Mouse (Mus musculus) lung, postnatal 10 days (tissue): ENCODE measurements around the gene Ank3.

ENCODE experiments used
- DNase-seq: peaks from one replicate; pipeline ENCODE4 v3.0.0; 2021

The Ank3 gene

DNA sequence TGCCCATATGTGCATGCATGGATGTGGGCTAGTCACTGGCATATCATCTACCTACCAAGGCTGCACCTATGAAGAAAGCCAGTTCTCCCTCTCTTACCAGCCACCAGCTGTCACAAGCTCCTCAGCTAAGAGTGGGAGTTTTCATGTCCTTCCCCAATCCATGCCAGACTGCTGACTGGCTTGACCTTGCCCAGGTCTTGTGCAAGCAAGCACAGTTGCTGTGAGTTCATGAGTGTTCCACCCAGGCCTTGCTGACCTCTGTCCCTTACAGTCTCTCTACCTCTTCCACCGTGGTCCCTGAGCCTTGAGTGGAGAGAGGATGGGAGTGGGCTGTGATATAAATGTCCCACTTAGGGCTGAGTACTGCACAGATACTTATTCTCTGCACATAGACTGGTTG, 287.8 kb downstream of the Ank3 start:
- DNase-seq = no peak

DNA sequence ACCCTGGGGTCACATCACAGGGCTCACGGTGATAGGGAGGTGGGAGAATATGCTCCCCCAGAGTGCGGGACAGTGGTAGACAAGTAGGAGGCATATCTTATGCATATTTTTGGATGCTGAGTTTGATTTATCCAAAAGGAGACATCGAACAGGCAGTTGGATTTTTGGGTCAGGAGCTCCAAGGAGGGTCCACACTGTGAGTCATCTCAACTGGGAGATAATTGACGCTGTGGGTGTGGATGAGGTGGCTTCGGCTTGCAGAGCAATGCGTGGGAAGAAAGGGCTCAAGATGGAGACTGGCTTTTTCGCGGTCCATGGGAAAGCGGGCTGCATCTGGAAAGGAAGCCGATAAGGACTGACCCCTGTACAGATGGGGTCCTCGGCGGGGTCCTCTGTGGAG, 290.5 kb downstream of the Ank3 start:
- no peak for DNase-seq

DNA sequence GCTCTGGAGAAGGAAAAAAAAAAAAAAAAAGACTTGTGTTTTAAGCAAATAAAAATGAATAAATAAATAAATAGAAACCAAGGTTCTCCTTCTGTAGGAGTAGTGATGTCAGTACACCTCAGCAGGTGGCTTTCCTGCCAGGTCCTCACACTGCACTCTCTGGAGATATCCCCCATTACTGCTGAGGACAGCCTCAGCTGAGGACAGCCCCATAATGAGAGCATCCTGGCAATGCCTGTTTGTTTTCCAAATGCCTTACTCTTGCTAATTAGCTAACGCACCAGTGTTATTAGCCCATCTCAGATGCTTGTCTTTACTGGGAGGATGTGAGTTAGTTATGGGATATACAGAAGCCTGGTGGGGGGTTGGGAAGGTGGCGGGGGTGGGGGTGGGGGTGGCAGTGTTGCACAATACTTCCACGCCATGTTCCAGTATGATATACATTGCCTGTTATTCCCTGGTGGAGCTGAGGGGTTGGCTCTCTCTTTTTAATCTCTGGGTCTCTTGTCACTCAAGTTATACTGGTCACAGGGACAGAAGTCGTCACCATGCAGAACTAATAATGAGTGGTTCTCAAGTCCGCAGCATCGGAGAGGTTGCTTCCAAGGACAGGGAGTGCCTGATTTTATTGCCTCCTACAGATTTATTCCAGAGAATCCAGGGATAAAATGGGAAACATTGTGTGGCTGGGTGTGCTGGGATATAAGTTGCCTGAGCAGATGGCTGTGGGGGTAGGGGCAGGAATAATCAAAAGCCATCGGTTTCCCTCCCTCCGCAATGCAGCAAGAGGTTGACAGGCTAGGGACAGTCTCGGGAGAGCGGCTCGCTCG, 291.8 kb downstream of the Ank3 start:
- no peak for DNase-seq

DNA sequence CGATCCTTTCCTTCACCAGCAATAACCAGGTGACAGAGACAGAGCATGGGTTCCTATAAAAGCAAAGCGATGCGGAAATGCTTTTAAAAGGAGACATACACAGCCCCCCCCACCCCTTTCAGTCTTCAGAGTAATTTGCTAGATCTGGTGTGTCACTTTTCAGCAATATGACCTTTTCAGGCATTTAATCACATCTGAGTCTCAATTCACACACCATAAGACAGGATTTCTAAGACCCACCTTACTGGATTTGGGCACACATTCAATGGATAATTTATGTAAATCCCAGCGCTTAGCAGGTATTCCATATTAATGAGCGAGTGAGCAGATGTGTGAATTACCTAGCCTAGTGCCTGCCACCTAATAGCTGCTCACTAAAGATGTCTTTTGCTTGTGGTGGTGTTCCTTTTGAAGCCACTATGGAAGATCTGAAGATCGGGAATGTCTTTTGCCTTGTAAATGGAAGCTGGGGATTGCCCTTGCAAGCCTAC, 292.4 kb downstream of the Ank3 start:
- DNase-seq = no peak

DNA sequence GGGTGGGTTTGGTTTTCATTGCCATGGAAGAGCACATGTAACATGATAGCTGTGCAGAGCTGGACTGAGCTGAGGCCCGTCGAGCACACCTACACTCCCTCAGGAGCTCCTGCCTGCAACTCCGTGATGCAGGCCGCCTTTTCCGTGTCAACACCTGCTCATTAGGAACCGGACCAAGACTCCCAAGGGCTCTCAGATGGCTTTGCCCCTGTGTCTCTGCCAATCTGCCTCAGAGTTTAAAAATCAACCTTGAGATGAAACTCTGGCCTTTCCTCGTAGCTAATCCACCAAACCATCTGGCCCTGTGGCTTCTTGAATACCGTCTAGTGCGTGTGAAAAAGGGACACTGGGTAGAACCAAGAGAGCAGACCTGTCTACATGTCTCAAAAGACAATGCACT, 297.4 kb downstream of the Ank3 start:
- no peak for DNase-seq

DNA sequence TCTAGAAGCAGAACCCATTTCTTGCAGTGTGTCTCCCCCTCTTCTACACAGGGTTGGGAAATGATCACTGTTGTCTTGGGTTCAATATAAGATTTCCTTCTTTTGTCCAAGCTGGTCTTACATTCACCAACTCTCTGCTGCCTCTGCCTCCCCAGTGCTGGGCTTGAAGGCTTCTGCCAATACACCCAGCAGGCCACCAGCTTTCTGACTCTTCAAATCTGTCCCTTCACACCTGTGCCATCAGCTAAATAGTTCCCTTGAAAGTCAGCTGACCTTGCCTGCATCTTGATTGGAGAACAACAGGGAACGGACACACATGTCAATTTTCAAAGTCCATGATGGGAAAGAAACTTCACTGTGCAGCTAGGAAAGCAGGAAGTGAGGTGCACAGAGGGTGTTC, 300.1 kb downstream of the Ank3 start:
- DNase-seq = no peak

DNA sequence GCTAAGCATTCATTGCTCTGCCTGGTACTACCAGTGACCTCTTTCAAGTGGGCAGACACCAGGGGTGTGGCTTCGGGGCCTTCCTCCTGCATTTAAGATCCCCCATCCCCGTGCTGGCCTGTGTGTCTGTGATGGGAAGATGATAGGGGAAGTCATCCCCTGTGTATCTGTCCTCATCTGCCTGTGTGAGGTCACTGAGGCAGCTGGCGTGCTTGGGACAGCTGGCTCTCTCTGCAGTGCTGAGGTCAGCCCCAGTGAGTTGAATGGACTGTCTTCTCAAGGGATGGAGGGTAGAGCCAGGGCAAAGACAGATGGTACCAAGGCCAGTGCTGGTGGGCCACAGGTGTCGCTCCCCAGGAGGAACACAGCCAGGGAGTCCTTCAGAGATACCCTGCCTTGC, 302.7 kb downstream of the Ank3 start:
- DNase-seq = no peak

DNA sequence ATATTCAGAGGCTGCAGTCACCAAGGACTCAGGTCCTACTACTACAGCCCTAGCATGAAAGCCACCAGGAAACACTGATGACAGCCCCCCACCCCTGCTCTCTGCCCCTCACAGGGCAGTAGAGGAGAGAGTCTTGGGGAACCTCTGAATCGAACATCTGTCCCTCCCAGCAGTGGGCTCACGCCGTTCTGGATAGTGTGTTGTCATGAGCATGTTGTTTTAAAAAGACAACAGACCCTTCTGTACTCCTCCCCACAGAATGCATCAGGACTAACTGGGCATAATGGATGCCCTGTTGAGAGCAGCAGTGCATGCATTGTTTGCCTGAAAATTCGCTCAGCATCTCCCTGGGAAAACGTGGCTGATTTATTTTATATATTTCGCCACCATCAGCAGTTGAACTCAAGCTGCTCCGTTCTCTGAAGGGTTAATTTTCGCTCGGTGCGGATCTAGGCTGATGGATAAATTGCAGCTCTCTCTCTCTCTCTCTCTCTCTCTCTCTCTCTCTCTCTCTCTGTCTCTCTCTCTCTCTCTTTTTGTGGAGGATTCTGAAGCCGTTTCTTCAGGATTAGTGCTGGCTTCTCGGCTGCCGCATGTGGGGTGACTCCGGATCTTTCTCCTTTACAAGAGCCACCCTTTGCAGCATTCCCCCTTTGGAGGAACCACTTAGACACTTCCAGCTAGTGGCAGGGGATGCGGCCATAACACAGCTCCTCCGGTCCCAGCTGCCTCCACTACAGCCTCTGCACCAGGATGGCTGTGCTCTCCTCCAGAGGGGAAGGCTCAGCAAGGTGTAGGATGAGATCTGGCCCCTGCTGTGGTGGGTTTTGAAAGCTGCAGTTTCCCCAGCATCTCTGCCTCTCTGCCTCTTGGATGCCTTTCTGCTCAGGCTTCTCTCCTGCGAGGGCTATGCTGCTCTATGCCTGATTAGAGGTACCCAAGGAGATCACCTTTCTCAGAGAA, 307.5 kb downstream of the Ank3 start:
- DNase-seq = no peak

DNA sequence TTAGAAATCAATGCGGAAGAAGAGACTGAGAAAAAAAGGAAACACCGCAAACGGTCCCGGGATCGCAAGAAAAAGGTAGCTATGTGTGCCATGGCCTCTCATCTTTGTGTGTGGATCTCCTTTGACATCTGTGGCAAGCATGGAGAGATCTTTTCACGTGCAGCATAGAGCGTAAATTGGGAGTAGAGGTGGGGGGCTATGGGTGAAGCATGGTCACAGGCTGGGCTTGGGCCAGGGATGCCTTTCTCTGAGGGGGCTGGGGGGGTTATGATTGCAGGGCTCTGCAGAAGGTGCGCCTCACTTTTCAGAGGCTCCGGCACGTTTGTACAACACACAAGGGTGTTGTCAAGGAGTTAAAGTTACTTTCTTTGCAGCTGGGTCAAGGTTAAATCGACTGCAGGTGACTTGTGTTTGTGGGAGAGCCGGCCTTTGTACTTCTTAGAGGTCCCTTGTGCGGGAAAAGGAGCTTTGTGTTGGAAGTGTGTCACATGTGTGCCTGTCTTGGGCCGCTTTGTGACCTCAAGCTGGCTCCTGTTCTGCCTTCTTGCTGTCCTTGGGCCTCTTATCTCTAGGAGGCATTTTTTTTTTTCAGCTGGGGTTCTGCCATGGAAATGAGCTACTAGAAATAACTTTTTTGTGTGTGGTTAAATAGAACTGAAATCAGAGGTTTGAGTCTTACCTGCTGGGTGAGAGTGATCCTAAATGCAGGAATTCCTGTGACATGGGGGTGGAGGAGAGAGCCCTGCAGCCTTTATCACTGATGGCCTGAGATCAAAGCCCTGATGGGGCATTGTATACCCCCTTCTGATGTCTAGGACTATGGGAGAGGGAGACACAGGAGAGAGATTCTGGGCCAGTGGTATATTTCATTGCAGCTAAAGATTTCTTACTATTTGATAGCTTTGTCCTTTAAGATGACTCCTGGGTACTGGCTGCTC, 308.5 kb downstream of the Ank3 start:
- no peak for DNase-seq

DNA sequence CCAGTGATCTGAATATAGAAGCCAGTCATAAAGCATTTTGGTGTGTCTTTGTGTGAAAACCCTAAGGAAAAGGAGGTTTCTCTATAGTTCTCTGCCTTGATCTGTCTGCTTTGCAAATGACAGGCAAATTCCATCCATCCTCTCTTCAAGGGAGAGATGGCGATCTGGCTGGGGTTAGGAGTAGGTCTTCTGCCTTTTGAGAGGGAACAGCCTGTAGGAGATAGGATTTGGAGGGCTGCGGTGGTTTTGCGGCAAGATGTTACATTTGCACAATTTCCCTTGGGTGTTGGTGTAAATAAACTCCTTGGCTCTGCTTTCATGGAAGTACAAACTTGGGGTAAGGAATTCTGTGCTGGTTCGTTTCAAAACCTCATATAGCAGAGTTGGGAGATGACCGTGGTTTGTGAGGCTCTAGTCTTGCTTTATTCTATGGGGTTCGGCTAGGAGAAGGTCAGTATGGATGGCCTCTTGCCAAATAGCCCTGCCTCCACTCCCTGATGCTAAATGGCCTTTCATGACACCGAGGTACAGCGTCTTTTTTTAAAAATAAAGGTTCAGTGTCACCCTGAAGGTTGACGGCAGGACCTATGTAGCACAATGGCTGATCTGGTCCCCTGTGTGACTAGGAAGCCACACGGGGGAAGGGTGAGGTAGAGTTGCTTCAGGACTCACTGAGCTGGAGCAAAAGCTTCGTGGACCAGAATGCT, 309.4 kb downstream of the Ank3 start:
- no peak for DNase-seq

DNA sequence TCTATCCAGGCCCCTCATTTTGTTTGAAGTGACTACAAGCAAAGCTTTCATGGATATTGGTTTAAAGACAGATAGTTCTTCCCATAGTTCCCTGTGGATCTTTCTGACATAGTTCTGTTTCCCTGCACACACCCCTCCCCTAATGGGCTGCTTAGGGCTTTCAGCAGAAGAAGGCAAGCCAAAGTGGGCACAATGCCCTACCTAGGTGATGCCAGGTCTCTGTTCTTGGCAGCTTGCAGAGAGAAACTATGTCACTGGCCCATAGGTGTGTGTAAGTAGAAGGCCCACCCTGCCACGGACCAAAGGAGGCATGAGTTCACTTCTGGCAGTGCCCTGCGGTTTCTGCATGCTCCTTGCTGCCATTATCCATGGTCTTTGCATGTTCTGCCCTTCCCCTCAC, 311.1 kb downstream of the Ank3 start:
- DNase-seq = no peak

DNA sequence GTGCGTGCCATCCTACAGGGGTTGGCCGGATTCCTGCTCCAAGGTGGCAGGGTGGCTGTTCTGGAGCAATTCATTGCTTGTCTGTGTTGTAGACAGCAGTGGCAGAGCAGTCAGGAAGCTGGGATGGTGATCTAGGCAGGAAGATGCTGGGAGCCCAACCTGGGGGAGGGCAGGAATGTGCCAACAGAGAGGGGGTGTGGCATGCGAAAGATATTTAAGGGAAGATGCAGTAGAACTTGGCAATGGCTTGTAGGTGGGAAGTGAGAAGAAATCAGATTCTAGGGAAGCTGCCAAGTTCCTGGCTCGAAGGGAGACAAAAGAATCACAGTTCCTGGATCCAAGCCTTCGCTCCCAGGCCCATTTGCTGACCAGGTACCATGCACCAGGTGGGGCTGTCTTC, 312.2 kb downstream of the Ank3 start:
- DNase-seq = no peak

DNA sequence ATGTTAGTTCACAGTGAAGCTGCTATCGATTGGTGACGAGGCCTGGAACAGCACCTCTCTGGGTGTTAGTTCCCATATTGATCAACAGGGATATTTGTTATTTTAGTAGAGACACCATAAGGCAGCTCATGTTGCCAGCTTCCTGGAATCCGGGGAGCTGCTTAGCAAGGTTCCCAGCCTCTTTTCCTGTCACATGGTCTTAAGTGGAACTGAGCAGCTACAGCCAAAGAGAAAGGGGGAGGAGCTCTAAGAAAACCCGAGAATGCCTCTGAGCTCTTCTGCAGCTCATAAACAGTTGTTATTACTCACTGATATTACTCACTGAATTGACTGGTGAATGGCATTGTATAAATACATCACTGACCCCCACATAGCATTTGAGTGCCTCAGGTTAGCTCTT, 318.3 kb downstream of the Ank3 start:
- no peak for DNase-seq

DNA sequence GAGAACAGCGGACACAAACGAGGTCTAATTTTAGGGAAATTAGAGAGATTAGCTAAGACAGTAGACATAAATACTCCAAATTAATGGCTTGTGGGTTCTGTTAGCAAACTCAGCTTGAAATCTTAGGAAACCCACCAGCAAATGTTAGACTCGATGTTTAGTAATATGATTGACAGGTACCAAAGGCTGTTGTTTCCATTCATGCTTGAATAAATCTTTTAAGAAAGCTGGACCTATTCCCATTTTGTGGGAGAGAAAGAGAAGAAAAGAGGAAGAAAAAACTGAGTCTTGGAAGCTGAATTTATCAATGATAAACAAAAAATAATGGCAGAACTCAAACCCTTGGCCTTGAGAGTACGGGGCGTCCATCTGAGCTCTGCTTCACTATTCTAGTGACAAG, 320.8 kb downstream of the Ank3 start:
- DNase-seq = no peak

DNA sequence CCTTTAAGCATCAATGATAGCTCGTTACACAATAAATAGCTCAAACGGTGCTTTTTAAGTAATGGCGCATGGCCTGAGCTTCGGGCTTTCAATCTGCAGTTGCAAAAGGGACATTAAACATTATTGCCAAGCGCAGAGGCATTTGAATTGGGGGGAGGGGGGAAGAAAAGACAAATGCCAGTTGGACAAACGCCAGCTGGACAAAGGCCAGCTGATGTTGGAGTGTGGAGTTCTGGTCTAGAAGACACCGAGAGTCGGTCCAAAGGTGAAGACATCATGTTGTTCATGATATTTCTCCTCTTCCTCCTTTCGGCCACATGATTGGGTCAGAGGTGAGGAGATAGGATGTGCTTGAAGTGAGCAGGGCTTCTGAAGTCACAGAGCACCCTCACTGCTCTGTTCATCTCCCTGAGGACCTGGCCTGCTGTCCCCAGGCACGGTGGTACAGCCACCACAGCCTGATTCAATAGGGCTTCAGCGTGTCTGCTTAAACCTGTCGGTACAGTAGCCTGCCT, 321.4 kb downstream of the Ank3 start:
- peak; percentile 13 for DNase-seq

DNA sequence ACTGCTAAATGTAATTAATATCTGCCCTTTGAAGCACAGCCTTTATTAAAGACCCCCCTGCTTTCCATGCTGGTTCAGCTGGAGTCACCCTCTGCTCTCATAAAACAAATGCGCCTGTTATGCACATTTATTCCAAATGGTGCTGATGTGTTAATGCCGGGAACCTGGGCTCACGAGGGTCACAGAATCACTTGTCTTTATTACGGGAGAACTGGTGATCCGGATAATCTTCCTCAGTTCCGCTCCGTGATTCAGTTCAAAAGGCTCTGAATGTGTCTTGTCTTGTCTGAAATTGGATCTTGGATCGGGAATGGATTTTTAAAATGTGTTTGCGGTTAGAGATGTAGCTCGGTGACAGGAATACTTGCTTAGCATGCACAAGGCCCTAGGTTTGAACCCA, 321.9 kb downstream of the Ank3 start:
- DNase-seq = no peak

DNA sequence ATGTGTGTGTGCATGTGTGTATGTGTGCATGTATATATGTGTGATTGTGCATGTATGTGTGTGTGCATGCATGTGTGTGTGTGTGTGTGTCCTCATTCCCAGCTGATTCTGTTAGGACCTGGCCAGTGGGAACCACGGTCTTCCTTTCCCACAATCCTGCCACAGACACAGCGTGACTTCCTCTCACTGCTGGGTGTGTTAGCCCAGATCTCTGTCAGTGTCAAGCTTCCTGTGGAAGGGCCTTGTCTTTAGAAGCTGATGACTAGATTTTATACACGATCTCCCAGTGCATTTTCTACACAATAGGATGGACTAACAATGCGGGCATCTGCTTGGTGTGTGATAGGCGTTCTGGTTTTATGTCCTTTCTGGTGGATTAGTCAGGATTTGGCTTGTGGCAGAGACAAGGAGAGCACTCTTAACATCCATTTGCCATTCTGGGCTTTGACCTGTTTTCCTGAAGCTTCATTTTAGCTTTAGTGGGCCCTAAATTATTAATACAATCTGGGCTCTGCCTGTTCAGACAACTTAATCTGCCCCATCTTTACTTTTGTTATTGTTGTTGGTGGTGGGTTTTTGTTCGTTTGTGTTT, 322.4 kb downstream of the Ank3 start:
- no peak for DNase-seq

DNA sequence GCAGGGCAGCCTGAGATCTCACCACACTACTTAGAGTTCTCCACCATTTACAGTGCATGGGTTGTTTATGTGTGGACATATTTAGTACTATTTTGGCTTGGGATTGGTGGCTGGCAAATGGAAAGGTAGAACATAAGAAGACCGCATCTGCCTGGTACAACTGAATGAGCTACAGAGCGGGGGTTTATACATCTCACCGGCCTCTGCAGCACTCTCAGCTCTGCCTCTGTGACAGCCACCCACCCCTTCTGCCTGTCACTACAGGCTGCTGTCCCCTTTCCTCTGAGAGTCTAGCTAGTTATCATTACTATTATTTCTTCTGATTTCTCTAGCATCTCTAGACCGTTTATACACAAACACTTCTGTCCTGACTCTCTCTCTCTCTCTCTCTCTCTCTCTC, 325.6 kb downstream of the Ank3 start:
- no peak for DNase-seq

DNA sequence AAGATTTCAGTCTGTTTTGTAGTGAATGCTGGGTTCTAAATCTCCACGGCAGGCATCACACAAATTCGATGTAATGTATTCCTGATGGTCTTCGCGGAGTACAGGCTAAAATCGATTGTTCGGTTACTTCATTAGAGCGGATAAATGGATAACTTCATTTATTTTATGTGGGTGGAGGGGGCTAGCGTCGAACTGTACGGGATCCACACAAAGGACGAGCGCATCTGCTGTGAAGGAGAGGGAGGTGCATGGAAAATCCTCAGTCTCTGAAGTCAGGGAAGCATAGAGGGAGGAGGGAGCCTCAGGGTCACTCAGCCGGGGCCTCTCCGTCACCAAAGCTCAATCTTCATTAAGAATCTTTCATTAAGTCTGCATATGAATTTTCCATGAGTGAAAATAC, 326.5 kb downstream of the Ank3 start:
- DNase-seq = no peak

DNA sequence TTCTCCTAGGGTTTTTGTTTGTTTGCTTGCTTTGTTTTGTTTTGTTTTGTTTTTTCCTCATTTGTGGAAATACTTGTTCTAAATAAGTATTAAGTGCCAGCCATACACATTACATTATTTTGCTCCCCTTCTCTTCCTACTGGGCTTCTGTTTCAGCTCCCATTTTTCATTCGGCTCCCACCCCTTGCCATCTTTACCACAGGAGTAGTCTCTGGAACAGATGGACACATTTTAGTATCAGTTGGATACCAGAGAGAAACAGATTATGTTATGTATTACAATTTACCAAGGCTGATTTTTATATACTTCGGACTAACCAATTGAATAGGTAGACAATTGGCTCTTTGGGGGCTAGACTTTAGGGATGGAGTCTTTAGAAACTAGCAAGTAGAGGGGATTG, 327.7 kb downstream of the Ank3 start:
- DNase-seq = no peak

DNA sequence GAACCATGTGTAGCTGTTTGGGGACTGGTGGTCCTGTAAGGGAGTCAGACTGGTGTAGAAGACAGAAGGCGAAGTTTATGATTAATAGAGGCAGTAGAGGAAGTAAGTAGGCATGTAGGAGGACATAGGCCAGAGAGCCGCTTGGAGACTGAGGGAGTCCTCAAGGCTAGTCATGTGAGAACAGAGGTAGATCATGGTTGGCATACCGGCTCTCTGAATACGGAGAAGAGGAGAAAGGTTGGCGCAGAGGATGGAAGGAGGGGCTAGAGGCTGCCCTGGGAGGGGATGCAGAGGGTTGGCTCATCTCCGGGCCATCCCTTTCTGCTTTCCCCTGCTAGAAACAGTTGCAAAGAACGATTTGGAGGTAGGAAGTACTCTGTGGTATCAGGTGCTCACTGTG, 328.2 kb downstream of the Ank3 start:
- no peak for DNase-seq

DNA sequence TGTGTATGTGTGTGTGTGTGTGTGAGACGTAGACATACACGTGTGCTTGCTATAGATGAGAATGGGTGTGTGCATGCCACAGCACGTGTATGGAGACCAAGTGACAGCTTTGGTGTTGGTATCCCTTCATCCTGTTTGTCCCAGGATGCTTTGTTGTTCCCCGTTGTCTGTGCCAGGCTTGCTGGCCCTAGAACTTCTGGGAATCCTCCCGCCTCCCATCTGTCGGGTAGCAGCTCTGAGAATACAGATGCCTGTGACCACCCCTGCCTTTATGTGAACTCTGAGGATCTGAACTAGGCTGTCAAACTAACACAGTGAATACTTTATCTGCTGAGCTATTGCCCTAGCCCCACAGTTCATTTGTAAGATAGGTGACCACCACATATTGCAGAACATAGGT, 330.3 kb downstream of the Ank3 start:
- DNase-seq = no peak
